Mouse (Mus musculus): ENCODE results near the gene Pgap2.

- TF ChIP-seq POLR2A (IDR thresholded peaks at IDR 0.05; ENCODE audit: control insufficient read depth, low read depth, low read length) (no peak), CTCF (IDR thresholded peaks at IDR 0.05; ENCODE audit: control insufficient read depth, insufficient read depth, insufficient replicate concordance, low read depth, low read length) (no peak)
These were observed 1.1 kb upstream of the Pgap2 start for GRCm38 (mm10) chr7:102208806-102209363.
